Mouse (Mus musculus) T-cell, adult 2 months (primary cell): ENCODE measurements around the gene Derl2.

Experiments used
- DNase-seq: peaks from one replicate; pipeline ENCODE4 v3.0.0; 2022; ENCODE audit warnings: low spot score

The Derl2 gene

GRCm38 (mm10) chr11:70982030-70982429 is 37.6 kb downstream of the Derl2 start:
- DNase-seq, result no peak

DNA sequence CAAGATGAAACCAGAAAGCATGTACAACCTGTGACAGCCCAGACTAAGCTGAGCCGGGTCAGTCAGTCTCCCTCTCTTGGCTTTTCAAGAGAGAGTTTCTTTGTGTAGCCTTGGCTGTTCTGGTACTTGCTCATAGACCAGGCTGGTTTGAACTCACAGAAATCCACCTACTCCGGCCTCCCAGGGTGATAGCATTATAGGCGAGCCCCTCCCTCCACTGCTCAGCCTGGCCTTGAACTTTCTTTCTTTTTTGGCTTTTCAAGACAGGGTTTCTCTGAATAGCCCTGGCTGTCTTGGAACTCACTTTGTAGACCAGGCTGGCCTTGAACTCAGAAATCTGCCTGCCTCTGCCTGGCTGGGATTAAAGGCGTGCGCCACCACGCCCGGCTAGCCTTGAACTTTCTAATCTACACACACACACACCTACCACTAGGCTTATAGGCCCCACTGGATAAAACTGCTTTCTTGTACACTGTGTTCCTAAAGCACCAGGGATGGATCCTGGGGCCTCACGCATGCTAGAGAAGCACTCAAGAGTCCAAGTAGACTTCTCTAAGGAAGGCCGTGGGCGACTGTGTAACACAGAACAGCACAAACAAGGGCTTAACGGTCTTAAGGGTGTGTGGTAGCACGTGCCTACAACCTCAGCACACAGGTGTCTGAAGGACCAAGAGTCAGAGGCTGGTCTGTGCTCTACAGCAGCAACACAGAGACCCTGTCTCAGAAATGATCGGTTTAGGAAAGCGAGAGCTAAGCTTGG is 38.7 kb downstream of the Derl2 start:
- DNase-seq, result no peak

GRCm38 (mm10) chr11:70980232-70980631 is 39.4 kb downstream of the Derl2 start:
- DNase-seq, result no peak

DNA sequence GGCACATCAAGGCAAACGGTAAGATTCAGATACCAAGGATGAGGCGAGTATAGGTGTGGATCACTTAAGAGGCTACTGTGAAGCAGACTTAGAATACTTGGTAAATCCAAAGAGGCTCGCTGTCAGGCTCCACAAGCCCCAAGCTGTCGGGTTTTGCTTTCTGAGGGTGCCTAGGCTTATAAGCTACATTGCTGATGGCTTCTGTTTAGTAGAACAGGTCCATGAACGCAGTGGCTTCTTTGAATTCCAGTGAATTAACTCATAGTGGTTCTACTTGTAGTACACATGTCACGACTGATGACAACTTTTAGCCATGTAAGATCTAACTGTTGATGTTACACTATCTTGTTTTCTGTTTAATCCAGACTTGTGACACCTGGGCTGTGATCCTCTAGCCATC is 42.3 kb downstream of the Derl2 start:
- DNase-seq, result no peak

- DNase-seq, result no peak
These were observed 44.4 kb downstream of the Derl2 start for GRCm38 (mm10) chr11:70975193-70975592.

GRCm38 (mm10) chr11:70973947-70974346 is 45.7 kb downstream of the Derl2 start:
- peak; percentile 22 for DNase-seq

GRCm38 (mm10) chr11:70972586-70972985 is 47.1 kb downstream of the Derl2 start:
- DNase-seq, result no peak

GRCm38 (mm10) chr11:70970560-70971540 is 48.8 kb downstream of the Derl2 start:
- DNase-seq, result peak; percentile 49

DNA sequence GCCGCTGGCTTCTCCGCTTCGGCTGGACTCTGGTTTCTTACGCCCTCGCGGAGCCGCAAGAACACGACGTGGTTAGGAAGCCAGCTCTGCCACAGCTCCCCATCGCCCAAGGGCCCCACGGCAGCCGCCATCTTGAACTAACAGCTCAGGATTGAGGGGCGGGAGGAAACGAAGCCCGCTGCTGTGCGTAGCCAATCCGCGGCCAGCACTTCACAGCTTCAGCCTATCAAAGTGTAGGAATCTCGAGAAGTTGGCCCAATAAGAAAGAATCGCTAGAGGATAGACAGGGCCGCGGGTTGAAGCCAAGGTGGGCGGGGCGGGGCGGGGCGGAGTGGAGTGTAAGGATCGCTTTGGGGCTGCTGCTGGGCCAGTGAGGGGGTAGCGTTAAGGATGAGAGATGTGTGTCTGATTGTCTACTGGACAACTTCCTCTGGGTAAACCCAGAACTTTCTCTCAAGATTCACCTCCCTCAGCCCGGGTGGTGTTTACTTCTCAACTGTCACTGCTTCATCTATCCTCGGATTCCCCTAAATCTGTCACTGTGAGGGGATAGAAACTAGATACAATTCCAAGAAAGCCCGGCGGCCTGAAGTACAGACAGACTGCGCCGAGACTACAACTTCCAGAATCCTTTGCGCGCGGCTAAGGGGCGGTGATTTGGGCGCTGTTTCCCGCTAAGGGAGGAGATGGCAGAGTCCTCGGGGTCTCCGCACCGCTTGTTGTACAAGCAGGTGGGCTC is 49.7 kb downstream of the Derl2 start, which contains the start of the genes Nup88 and Rpain:
Nup88 (minus strand) TSS at position 153 of the 739 bp plus-strand sequence.
Rpain (plus strand) TSS at position 393 of the 739 bp plus-strand sequence.
- DNase-seq, result peak; percentile 93

DNA sequence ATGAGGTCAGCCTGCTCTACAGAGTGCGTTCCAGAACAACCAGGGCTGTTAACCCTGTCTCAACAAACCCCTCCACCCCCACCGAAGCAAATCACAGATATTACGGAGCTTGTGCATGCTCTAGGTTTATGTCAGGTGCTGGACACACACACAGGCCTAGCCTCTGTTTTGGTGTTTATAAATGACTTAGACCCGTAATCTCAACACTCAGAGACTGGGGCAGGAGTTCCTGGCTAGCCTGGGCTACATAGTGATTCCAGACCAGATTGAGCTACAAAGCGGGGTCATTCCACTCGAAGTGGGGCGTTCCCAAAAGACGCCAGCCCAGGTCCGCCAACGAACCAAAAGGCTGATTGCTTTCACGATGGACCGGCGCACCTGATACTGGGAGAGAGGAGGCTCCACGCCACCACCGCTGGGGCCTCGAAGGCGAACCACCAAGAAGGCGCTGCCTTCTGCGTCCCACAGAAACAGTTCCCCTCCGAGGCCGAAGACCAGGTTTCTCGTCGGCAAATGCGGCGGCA is 50.3 kb downstream of the Derl2 start:
- DNase-seq, result no peak

- DNase-seq, result no peak
These were observed 55.3 kb downstream of the Derl2 start for GRCm38 (mm10) chr11:70964222-70964907.

- DNase-seq, result no peak
These were observed 58.7 kb downstream of the Derl2 start for GRCm38 (mm10) chr11:70960786-70961554.
